In the genomic region with DNA sequence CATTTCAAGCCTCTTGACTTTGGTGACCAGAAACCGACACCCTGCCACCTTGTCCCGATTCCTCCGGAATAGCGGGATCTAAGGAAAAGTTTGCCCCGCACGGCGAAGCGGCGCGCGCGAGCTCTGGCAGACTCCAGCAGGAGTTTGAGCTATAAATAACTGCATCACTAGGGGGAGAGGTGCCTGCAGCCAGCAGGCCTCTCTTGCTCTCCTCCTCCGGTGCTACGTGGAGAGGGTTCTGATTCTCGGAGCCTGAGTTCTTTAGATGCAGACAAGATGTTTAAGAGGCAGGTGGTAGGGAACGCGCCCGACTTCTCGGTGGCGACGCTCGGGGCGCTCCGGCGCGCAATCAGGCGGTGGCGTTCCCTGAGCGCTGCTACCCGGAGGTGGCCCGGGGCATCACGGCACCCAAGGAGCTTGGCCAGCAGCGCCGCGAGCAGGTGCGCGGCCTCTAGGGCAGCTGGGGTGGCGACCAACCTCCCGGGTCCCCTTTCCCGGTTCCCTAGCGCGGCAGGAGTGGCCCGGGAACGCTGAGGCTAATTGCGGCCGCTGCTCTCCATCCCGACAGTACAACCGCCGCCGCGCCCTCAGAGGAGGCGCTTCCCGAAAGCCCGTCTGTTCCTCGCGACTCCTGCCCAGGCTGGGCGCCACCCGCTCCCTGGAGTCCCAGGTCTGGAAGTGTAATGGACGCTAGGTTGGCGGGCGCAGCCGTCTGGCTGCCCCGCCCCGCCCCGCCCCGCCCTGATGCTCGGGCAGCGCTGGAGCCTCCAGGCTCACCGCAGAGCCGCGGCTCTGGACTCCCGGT, we compare ENCODE assay signal across 8 mouse cellular contexts. TPM values are rescaled to one million over a fixed set of nuclear protein-coding genes. Genes with fewer than 3 reads are reported as not detected.
A peak's percentile ranks its signal among the peaks of the same experiment; 100 is the strongest.
DNase-seq lines count a peak whose midpoint lies in the region; ATAC-seq and TF ChIP-seq lines count a peak whose summit lies in the region.

No protein-coding gene starts in this region.

- peak overlapping the region; percentile 64 for H3K4me2 ChIP-seq in heart, embryonic 11.5 days
- H3K4me2 ChIP-seq in kidney, embryonic 15.5 days, result peak overlapping the region; percentile 92
- H3K4me2 ChIP-seq in liver, embryonic 11.5 days, result peak overlapping the region; percentile 84
- H3K4me2 ChIP-seq in midbrain, postnatal 0 days (ENCODE audit: low read depth, low read length, poor library complexity, severe bottlenecking), result peak overlapping the region; percentile 80

- no peak overlapping the region for H3K4me3 ChIP-seq in thymus, adult 2 months (ENCODE audit: control insufficient read depth, insufficient read depth, low read length)
- H3K4me3 ChIP-seq in forebrain, embryonic 10.5 days, result peak overlapping the region; percentile 83
- peak overlapping the region; percentile 78 for H3K4me3 ChIP-seq in heart, embryonic 11.5 days (ENCODE audit: low read depth, low read length)
- H3K4me3 ChIP-seq in kidney, embryonic 15.5 days (replicated peaks), result peak overlapping the region; percentile 80
- peak overlapping the region; percentile 69 for H3K4me3 ChIP-seq in liver, embryonic 11.5 days (ENCODE audit: low read depth, low read length)
- peak overlapping the region; percentile 88 for H3K4me3 ChIP-seq in midbrain, postnatal 0 days (ENCODE audit: low read depth, low read length)
- H3K4me3 ChIP-seq in testis, adult 2 months (ENCODE audit: control insufficient read depth, low read depth, low read length), result peak overlapping the region; percentile 75

- DNase-seq in thymus, adult 2 months, result peak; percentile 2
- no peak for DNase-seq in thymus, postnatal 10 days (ENCODE audit: low spot score in 2 of 2)
- DNase-seq in forebrain, embryonic 10.5 days (ENCODE audit: extremely low spot score, low spot score), result peak; percentile 76
- peak; percentile 54 for DNase-seq in liver, embryonic 11.5 days (ENCODE audit: low spot score)
- DNase-seq in midbrain, postnatal 0 days (ENCODE audit: low spot score), result peak; percentile 79

- peak; percentile 64 for ATAC-seq in heart, embryonic 11.5 days (replicated peaks; ENCODE audit: insufficient number of reproducible peaks, low FRiP score, low TSS enrichment)
- ATAC-seq in kidney, embryonic 15.5 days (replicated peaks; ENCODE audit: low FRiP score), result peak; percentile 54
- no peak for ATAC-seq in liver, embryonic 11.5 days (replicated peaks; ENCODE audit: low FRiP score)
- peak; percentile 32 for ATAC-seq in midbrain, postnatal 0 days (ENCODE audit: low FRiP score)

- 0 out of 2 replicates have a peak, but pooled peaks cover 5% of the 10 kb centered on the region for H3K4me1 ChIP-seq in thymus, adult 2 months (replicated peaks; ENCODE audit: control insufficient read depth, insufficient read depth, low read length)
- peaks cover 23% of the 10 kb centered on the region for H3K4me1 ChIP-seq in forebrain, embryonic 10.5 days
- no peaks in the 10 kb centered on the region for H3K4me1 ChIP-seq in heart, embryonic 11.5 days (ENCODE audit: control insufficient read depth, insufficient read depth, low read length)
- peaks cover 12% of the 10 kb centered on the region; the same call in 1 of the 2 replicates for H3K4me1 ChIP-seq in kidney, embryonic 15.5 days
- H3K4me1 ChIP-seq in liver, embryonic 11.5 days (replicated peaks; ENCODE audit: control insufficient read depth, insufficient read depth, low read length), result peaks cover 3% of the 10 kb centered on the region; the same call in 1 of the 2 replicates
- no peaks in the 10 kb centered on the region for H3K4me1 ChIP-seq in midbrain, postnatal 0 days (ENCODE audit: insufficient read depth, low read length)
- peaks cover 4% of the 10 kb centered on the region for H3K4me1 ChIP-seq in testis, adult 2 months (ENCODE audit: control insufficient read depth, insufficient read depth, low read length)

- H3K36me3 ChIP-seq in thymus, adult 2 months (ENCODE audit: control insufficient read depth, insufficient read depth, low read length), result no peaks in the 10 kb centered on the region
- H3K36me3 ChIP-seq in forebrain, embryonic 10.5 days (replicated peaks), result no peaks in the 10 kb centered on the region
- H3K36me3 ChIP-seq in heart, embryonic 11.5 days (ENCODE audit: control insufficient read depth, insufficient read depth, low read length), result no peaks in the 10 kb centered on the region
- H3K36me3 ChIP-seq in kidney, embryonic 15.5 days, result no peaks in the 10 kb centered on the region
- H3K36me3 ChIP-seq in liver, embryonic 11.5 days (ENCODE audit: control insufficient read depth, insufficient read depth, low read length), result no peaks in the 10 kb centered on the region
- no peaks in the 10 kb centered on the region for H3K36me3 ChIP-seq in midbrain, postnatal 0 days (ENCODE audit: insufficient read depth, low read length)
- H3K36me3 ChIP-seq in testis, adult 2 months (ENCODE audit: control insufficient read depth, insufficient read depth, low read length), result no peaks in the 10 kb centered on the region

- no peak for TF ChIP-seq POLR2A in thymus, adult 2 months (IDR thresholded peaks at IDR 0.05; ENCODE audit: control insufficient read depth, extremely low read depth, insufficient read depth, low read length, poor library complexity)
- no peak for TF ChIP-seq POLR2A in testis, adult 2 months (IDR thresholded peaks at IDR 0.05; ENCODE audit: control insufficient read depth, low read depth, low read length)

- H3K27ac ChIP-seq in thymus, adult 2 months (ENCODE audit: control insufficient read depth, insufficient read depth, low read length), result no peak overlapping the region
- peak overlapping the region; percentile 97 for H3K27ac ChIP-seq in forebrain, embryonic 10.5 days
- H3K27ac ChIP-seq in heart, embryonic 11.5 days (ENCODE audit: low read depth, low read length), result peak overlapping the region; percentile 91
- H3K27ac ChIP-seq in kidney, embryonic 15.5 days, result peak overlapping the region; percentile 82
- H3K27ac ChIP-seq in liver, embryonic 11.5 days (ENCODE audit: low read depth, low read length), result peak overlapping the region; percentile 55
- H3K27ac ChIP-seq in midbrain, postnatal 0 days (ENCODE audit: low read depth, low read length), result peak overlapping the region; percentile 90
- no peak overlapping the region for H3K27ac ChIP-seq in testis, adult 2 months (ENCODE audit: control insufficient read depth, insufficient read depth, low read depth, low read length)

- WGBS in thymus, adult 2 months, result 1% methylated on average over 71 of the region's 72 CpGs
- WGBS in forebrain, embryonic 10.5 days, result 0% methylated on average over 72 of the region's 72 CpGs
- WGBS in heart, embryonic 11.5 days (ENCODE audit: insufficient replicate concordance), result under 1% methylated on average over 72 of the region's 72 CpGs
- WGBS in kidney, embryonic 15.5 days, result under 1% methylated on average over 71 of the region's 72 CpGs
- under 1% methylated on average over 72 of the region's 72 CpGs for WGBS in liver, embryonic 11.5 days
- WGBS in midbrain, postnatal 0 days, result under 1% methylated on average over 61 of the region's 72 CpGs

- peaks cover 8% of the 10 kb centered on the region; the same call in 1 of the 2 replicates for H3K27me3 ChIP-seq in thymus, adult 2 months (ENCODE audit: control insufficient read depth, insufficient read depth, low read length)
- no peaks in the 10 kb centered on the region for H3K27me3 ChIP-seq in forebrain, embryonic 10.5 days (ENCODE audit: poor library complexity, severe bottlenecking)
- no peaks in the 10 kb centered on the region for H3K27me3 ChIP-seq in heart, embryonic 11.5 days (ENCODE audit: control insufficient read depth, insufficient read depth, low read length)
- no peaks in the 10 kb centered on the region for H3K27me3 ChIP-seq in kidney, embryonic 15.5 days
- H3K27me3 ChIP-seq in liver, embryonic 11.5 days (replicated peaks; ENCODE audit: control insufficient read depth, insufficient read depth, low read length), result peaks cover 24% of the 10 kb centered on the region
- no peaks in the 10 kb centered on the region for H3K27me3 ChIP-seq in midbrain, postnatal 0 days (ENCODE audit: insufficient read depth, low read length)
- no peaks in the 10 kb centered on the region; the same call in 1 of the 2 replicates for H3K27me3 ChIP-seq in testis, adult 2 months (ENCODE audit: control insufficient read depth, insufficient read depth, low read length)

- H3K9ac ChIP-seq in heart, embryonic 11.5 days (ENCODE audit: low read depth, low read length), result peak overlapping the region; percentile 93
- H3K9ac ChIP-seq in kidney, embryonic 15.5 days, result peak overlapping the region; percentile 78
- H3K9ac ChIP-seq in liver, embryonic 11.5 days (ENCODE audit: low read depth, low read length), result peak overlapping the region; percentile 53
- H3K9ac ChIP-seq in midbrain, postnatal 0 days (replicated peaks; ENCODE audit: low read length, poor library complexity, severe bottlenecking), result peak overlapping the region; percentile 83

- no peak for TF ChIP-seq CTCF in thymus, adult 2 months (IDR thresholded peaks at IDR 0.05; ENCODE audit: borderline replicate concordance, control insufficient read depth, extremely low read depth, insufficient read depth, low read length, poor library complexity)
- TF ChIP-seq CTCF in midbrain, postnatal 0 days (IDR thresholded peaks at IDR 0.05), result peak; percentile 64
- no peak for TF ChIP-seq CTCF in testis, adult 2 months (IDR thresholded peaks at IDR 0.05; ENCODE audit: control insufficient read depth, insufficient read depth, insufficient replicate concordance, low read depth, low read length)

- no peaks in the 10 kb centered on the region for H3K9me3 ChIP-seq in forebrain, embryonic 10.5 days
- no peaks in the 10 kb centered on the region for H3K9me3 ChIP-seq in heart, embryonic 11.5 days (replicated peaks; ENCODE audit: control insufficient read depth, low read length)
- H3K9me3 ChIP-seq in kidney, embryonic 15.5 days (replicated peaks), result no peaks in the 10 kb centered on the region
- H3K9me3 ChIP-seq in liver, embryonic 11.5 days (ENCODE audit: control insufficient read depth, low read length), result no peaks in the 10 kb centered on the region
- no peaks in the 10 kb centered on the region for H3K9me3 ChIP-seq in midbrain, postnatal 0 days (ENCODE audit: low read length)

RNA-seq across cellular contexts. Expression of gene Epha7, which starts 2.1 kb away (rescaled TPM):
- polyA plus RNA-seq in thymus, adult 2 months (2012; rRNA removed), result 0.16 and 0.18 TPM in 2 replicates
- 41.8 and 47.9 TPM in 2 replicates for polyA plus RNA-seq in forebrain, embryonic 10.5 days (2016; fragmentation: Nextera tagmentation; extraction: Ambion mirVana)
- 46.9 and 52.5 TPM in 2 replicates for polyA plus RNA-seq in heart, embryonic 11.5 days (2014; fragmentation: Nextera tagmentation; extraction: Ambion mirVana)
- 34.7 and 40.8 TPM in 2 replicates for polyA plus RNA-seq in kidney, embryonic 15.5 days (2015; fragmentation: Nextera tagmentation; extraction: Ambion mirVana)
- polyA plus RNA-seq in liver, embryonic 11.5 days (2014; fragmentation: Nextera tagmentation; extraction: Ambion mirVana), result 14.3 and 15.0 TPM in 2 replicates
- total RNA-seq in midbrain, postnatal 0 days (2014; rRNA removed), result 40.0 and 48.0 TPM in 2 replicates
- polyA plus RNA-seq in midbrain, postnatal 0 days (2015; fragmentation: Nextera tagmentation; extraction: Ambion mirVana), result 42.6 and 47.7 TPM in 2 replicates
- polyA plus RNA-seq in testis, adult 2 months (2012; rRNA removed), result 1.5 and 2.2 TPM in 2 replicates

Comparison
In these comparisons a context has a peak if more than half of its experiments do, and no peak if none do; other contexts are left out.
1. DNase-seq: peak in thymus, adult 2 months (single experiment), forebrain, embryonic 10.5 days (single experiment), liver, embryonic 11.5 days (single experiment) and midbrain, postnatal 0 days (single experiment); none in thymus, postnatal 10 days (0 of 2).
2. H3K27ac ChIP-seq: peak in forebrain, embryonic 10.5 days (single experiment), heart, embryonic 11.5 days (single experiment), kidney, embryonic 15.5 days (single experiment), liver, embryonic 11.5 days (single experiment) and midbrain, postnatal 0 days (single experiment); none in thymus, adult 2 months (single experiment) and testis, adult 2 months (single experiment).
3. Peak in every context shown above with its lines, with median percentiles within 50 percentile points of each other: H3K4me2 ChIP-seq and H3K9ac ChIP-seq.